Mouse (Mus musculus) myocyte (in vitro differentiated cells): ENCODE measurements at regions not wholly inside any gene's neighbourhood (a gene's known extent, or its start where the extent isn't known, plus 50 kb on each side); places are given as distances from the start of the nearest gene placed in this dataset.

Experiments
- MYOG ChIP-seq, 3 experiments: IDR thresholded peaks; one replicate each; pipeline ENCODE4 v1.6.1; 2011; ENCODE audit warnings: control low read depth in 2 of 3, low read depth in 2 of 3, mild to moderate bottlenecking in 2 of 3; ENCODE audit not compliant: insufficient read length in 2 of 3, control insufficient read depth in 1 of 3, insufficient read depth in 1 of 3
- POLR2A ChIP-seq: IDR thresholded peaks from one replicate; pipeline ENCODE4 v1.6.1; 2011; ENCODE audit warnings: low read depth, mild to moderate bottlenecking, control low read depth, moderate library complexity; ENCODE audit not compliant: insufficient read length

- TF ChIP-seq POLR2A (no peak), MYOG (IDR thresholded peaks at IDR 0.05; ENCODE audit: control insufficient read depth in 1 of 3, insufficient read depth in 1 of 3, insufficient read length in 2 of 3, low read depth in 2 of 3) (no peak)
Measured at GRCm38 (mm10) chr9:116252788-116253187, 77.6 kb upstream of the Tgfbr2 start.
